Mouse (Mus musculus) B cell, adult (primary cell): ENCODE results near the gene Lrrc46. TPM values are rescaled to one million over a fixed set of nuclear protein-coding genes. Genes with fewer than 3 reads are reported as not detected.

Source experiments
- total RNA-seq: library from RNA; stranded (reverse); gene quantifications from 4 replicates; pipeline ENCODE4 v1.2.4, GENCODE M21; 2023; ENCODE audit not compliant: inconsistent age

Gene Lrrc46
- total RNA-seq, result not detected in 4 replicates

GRCm38 (mm10) chr11:97041022-97041899 is at the start of gene Lrrc46, which contains the start of gene Mrpl10:
Gene Lrrc46, minus strand, starts transcription at chr11:97041407.
Gene Mrpl10, plus strand, starts transcription at chr11:97041560.

GRCm38 (mm10) chr11:97050216-97050943 is 9.2 kb upstream of the Lrrc46 start, which contains the start of gene Osbpl7:
Gene Osbpl7, plus strand, starts transcription at chr11:97050628.

GRCm38 (mm10) chr11:97029686-97030417 is 11.4 kb downstream of the Lrrc46 start, which contains the start of gene Scrn2:
Gene Scrn2, plus strand, starts transcription at chr11:97029938.

GRCm38 (mm10) chr11:97013121-97013670 is 28.0 kb downstream of the Lrrc46 start, which contains the start of gene Sp6:
Gene Sp6, plus strand, starts transcription at chr11:97013394.

Other genes starting within 250 kb of the Lrrc46 start
- 66.0 to 80.5 TPM (median 77.5 TPM) in 4 replicates for gene Nfe2l1, start 211.4 kb downstream of the Lrrc46 start, total RNA-seq
- 1.5 TPM in 1 of 4 replicates, not detected in the others for gene Copz2, start 191.5 kb downstream of the Lrrc46 start, total RNA-seq
- 48.1 to 63.0 TPM (median 53.9 TPM) in 4 replicates for gene Cdk5rap3, start 124.9 kb downstream of the Lrrc46 start, total RNA-seq
- not detected in 4 replicates for gene Prr15l, start 113.3 kb downstream of the Lrrc46 start, total RNA-seq
- 21.5 to 29.9 TPM (median 23.7 TPM) in 4 replicates for gene Pnpo, start 97.4 kb downstream of the Lrrc46 start, total RNA-seq
- 43.7 to 53.4 TPM (median 53.2 TPM) in 4 replicates for gene Sp2, start 58.4 kb downstream of the Lrrc46 start, total RNA-seq
- gene Sp6, start 28.0 kb downstream of the Lrrc46 start, total RNA-seq, result 0.24 TPM in 1 of 4 replicates, not detected in the others
- gene Scrn2, start 11.5 kb downstream of the Lrrc46 start, total RNA-seq, result 5.8 to 7.2 TPM (median 6.7 TPM) in 4 replicates
- 43.6 to 48.2 TPM (median 47.6 TPM) in 4 replicates for gene Mrpl10, start 153 bp upstream of the Lrrc46 start, total RNA-seq
- 34.6 to 39.9 TPM (median 36.1 TPM) in 4 replicates for gene Osbpl7, start 9.2 kb upstream of the Lrrc46 start, total RNA-seq
- gene Tbx21, start 73.9 kb upstream of the Lrrc46 start, total RNA-seq, result 1.3 to 2.6 TPM (median 2.4 TPM) in 4 replicates
- 0.21 to 0.80 TPM (median 0.46 TPM) in 4 replicates for gene Tbkbp1, start 110.1 kb upstream of the Lrrc46 start, total RNA-seq
- gene Kpnb1, start 146.5 kb upstream of the Lrrc46 start, total RNA-seq, result 136 to 148 TPM (median 143 TPM) in 4 replicates
- 57.4 to 66.8 TPM (median 64.3 TPM) in 4 replicates for gene Npepps, start 239.2 kb upstream of the Lrrc46 start, total RNA-seq